Mouse (Mus musculus): Measurements from ENCODE around the gene Lrfn3.

The Lrfn3 gene

GRCm38 (mm10) chr7:30339432-30340109, 23.0 kb downstream of the Lrfn3 start:
- no peak for DNase-seq

GRCm38 (mm10) chr7:30336384-30336783, 26.2 kb downstream of the Lrfn3 start:
- DNase-seq, result peak; percentile 82

- no peak for DNase-seq
Observed at GRCm38 (mm10) chr7:30335688-30336087, 26.9 kb downstream of the Lrfn3 start.

GRCm38 (mm10) chr7:30334563-30334962, 28.0 kb downstream of the Lrfn3 start:
- no peak for DNase-seq

GRCm38 (mm10) chr7:30333436-30333835, 29.1 kb downstream of the Lrfn3 start:
- DNase-seq, result peak; percentile 84

- no peak for DNase-seq
Observed at GRCm38 (mm10) chr7:30332622-30333259, 29.8 kb downstream of the Lrfn3 start.

- peak; percentile 73 for DNase-seq
Observed at GRCm38 (mm10) chr7:30331887-30332286, 30.7 kb downstream of the Lrfn3 start.

- no peak for DNase-seq
Observed at GRCm38 (mm10) chr7:30328379-30328778, 34.2 kb downstream of the Lrfn3 start.

- DNase-seq, result peak; percentile 54
Observed at GRCm38 (mm10) chr7:30327140-30327539, 35.4 kb downstream of the Lrfn3 start.

- DNase-seq, result no peak
Observed at GRCm38 (mm10) chr7:30326427-30326826, 36.1 kb downstream of the Lrfn3 start.

- no peak for DNase-seq
Observed at GRCm38 (mm10) chr7:30325364-30325763, 37.2 kb downstream of the Lrfn3 start.

GRCm38 (mm10) chr7:30324300-30324944, 38.1 kb downstream of the Lrfn3 start:
- no peak for DNase-seq

- DNase-seq, result no peak
Observed at GRCm38 (mm10) chr7:30323795-30324194, 38.8 kb downstream of the Lrfn3 start, which contains the start of gene Sdhaf1. Gene Sdhaf1 (minus strand): TSS chr7:30323895.

- DNase-seq, result no peak
Observed at GRCm38 (mm10) chr7:30322865-30323264, 39.7 kb downstream of the Lrfn3 start.

GRCm38 (mm10) chr7:30322285-30322667, 40.3 kb downstream of the Lrfn3 start:
- DNase-seq, result peak; percentile 97

GRCm38 (mm10) chr7:30321539-30322284, 40.9 kb downstream of the Lrfn3 start, which contains the start of gene E130208F15Rik:
Gene E130208F15Rik (plus strand): TSS chr7:30321740.
- peak; percentile 84 for DNase-seq

- no peak for DNase-seq
Observed at GRCm38 (mm10) chr7:30320946-30321345, 41.6 kb downstream of the Lrfn3 start.

- DNase-seq, result no peak
Observed at GRCm38 (mm10) chr7:30318142-30318541, 44.4 kb downstream of the Lrfn3 start.

GRCm38 (mm10) chr7:30315559-30316529, 46.7 kb downstream of the Lrfn3 start:
- no peak for DNase-seq

GRCm38 (mm10) chr7:30314721-30315155, 47.8 kb downstream of the Lrfn3 start, which contains the start of gene Syne4:
Gene Syne4 (plus strand): TSS chr7:30314807.
- DNase-seq, result no peak

- DNase-seq, result peak; percentile 78
Observed at GRCm38 (mm10) chr7:30313666-30314320, 48.8 kb downstream of the Lrfn3 start.
